Mouse (Mus musculus): ENCODE measurements at regions not wholly inside any gene's neighbourhood (a gene's known extent, or its start where the extent isn't known, plus 50 kb on each side); places are given as distances from the start of the nearest gene placed in this dataset.

- TF ChIP-seq CTCF (IDR thresholded peaks at IDR 0.05; ENCODE audit: low read depth, low read length) (no peak), EP300 (IDR thresholded peaks at IDR 0.05; ENCODE audit: insufficient read depth, low read depth, low read length) (no peak)
Measured at GRCm38 (mm10) chr14:25167604-25168003, 291.4 kb upstream of the Zmiz1 start.
